Mouse (Mus musculus) heart, postnatal 10 days (tissue): ENCODE measurements around the gene Extl1. TPM values are rescaled to one million over a fixed set of nuclear protein-coding genes. Genes with fewer than 3 reads are reported as not detected.
"Not testable (repeated sequence)": the region's sequence is repeated elsewhere in the genome, so short reads cannot be mapped to it uniquely, and the experiment has no call there.

Experiments
- DNase-seq, 2 experiments: peaks; one replicate each; pipeline ENCODE4 v3.0.0; 2021
- intact Hi-C: fragments of 180-260 bp; cut with DNase I; formaldehyde crosslinking; loops from one replicate; pipeline ENCODE4 v1.15.1; 2025
- total RNA-seq, 2 experiments: library from RNA; stranded (reverse); gene quantifications; 2 replicates each; pipeline ENCODE4 v1.2.3; 2021

The Extl1 gene
- 1 to 10 TPM; 4.2 to 5.4 TPM for total RNA-seq

- intact Hi-C loops, DNase-seq: not testable (repeated sequence)
These were observed at the start of gene Extl1 for GRCm38 (mm10) chr4:134383750-134384149. Gene Extl1 (minus strand): TSS chr4:134383850.

GRCm38 (mm10) chr4:134432686-134433360 is 49.2 kb upstream of the Extl1 start:
- DNase-seq, result no peak
- intact Hi-C loops, result no loop called here

- intact Hi-C loops, result no loop called here
- DNase-seq, result peak; percentile 28 to 43
These were observed 46.8 kb upstream of the Extl1 start for GRCm38 (mm10) chr4:134430381-134431004.

- intact Hi-C loops, result no loop called here
- DNase-seq, result no peak
These were observed 41.4 kb upstream of the Extl1 start for GRCm38 (mm10) chr4:134425088-134425487.

- intact Hi-C loops, result no loop called here
- no peak for DNase-seq
These were observed 40.3 kb upstream of the Extl1 start for GRCm38 (mm10) chr4:134423949-134424348.

- intact Hi-C loops, result no loop called here
These were observed 38.3 kb upstream of the Extl1 start for GRCm38 (mm10) chr4:134421971-134422370.

GRCm38 (mm10) chr4:134417111-134417510 is 33.5 kb upstream of the Extl1 start:
- intact Hi-C loops, result no loop called here
- DNase-seq, result no peak

More at GRCm38 (mm10) chr4:134421971-134422370, 38.3 kb upstream of the Extl1 start:
- DNase-seq, result no peak

- peak in 1 of 2 experiments; percentile 14 for DNase-seq
- intact Hi-C loops, result no loop called here
These were observed 33.0 kb upstream of the Extl1 start for GRCm38 (mm10) chr4:134416602-134417001.

GRCm38 (mm10) chr4:134416177-134416576 is 32.5 kb upstream of the Extl1 start:
- intact Hi-C loops, result no loop called here
- DNase-seq, result peak; percentile 55 to 56

GRCm38 (mm10) chr4:134409286-134409685 is 25.6 kb upstream of the Extl1 start:
- DNase-seq, result no peak
- intact Hi-C loops, result no loop called here

- peak in 1 of 2 experiments; percentile 18 for DNase-seq
- intact Hi-C loops, result no loop called here
These were observed 20.1 kb upstream of the Extl1 start for GRCm38 (mm10) chr4:134403721-134404120.

GRCm38 (mm10) chr4:134402571-134403262 is 19.1 kb upstream of the Extl1 start:
- peak; percentile 82 to 83 for DNase-seq
- intact Hi-C loops, result no loop called here

- DNase-seq, result peak in 1 of 2 experiments; percentile 15
- intact Hi-C loops, result no loop called here
These were observed 18.4 kb upstream of the Extl1 start for GRCm38 (mm10) chr4:134401856-134402570.

GRCm38 (mm10) chr4:134401181-134401661 is 17.6 kb upstream of the Extl1 start:
- intact Hi-C loops, result no loop called here
- peak; percentile 58 to 66 for DNase-seq

- no peak for DNase-seq
- intact Hi-C loops, result no loop called here
These were observed 16.6 kb upstream of the Extl1 start for GRCm38 (mm10) chr4:134400206-134400605.

GRCm38 (mm10) chr4:134397732-134398131 is 14.1 kb upstream of the Extl1 start:
- intact Hi-C loops, result loop anchor here (2.0 kb wide), 1 partner anchor 71 kb away; the partner anchor contains the start of gene Stmn1

GRCm38 (mm10) chr4:134397121-134397520 is 13.5 kb upstream of the Extl1 start:
- peak; percentile 84 to 87 for DNase-seq
- intact Hi-C loops, result loop anchor here (2.0 kb wide), 1 partner anchor 72 kb away; the partner anchor contains the start of gene Stmn1

More at GRCm38 (mm10) chr4:134397732-134398131, 14.1 kb upstream of the Extl1 start:
- DNase-seq, result no peak

GRCm38 (mm10) chr4:134395977-134396825 is 12.6 kb upstream of the Extl1 start, which contains the start of gene Pafah2:
Gene Pafah2 (plus strand): TSS chr4:134396320.
- intact Hi-C loops, result loop anchor here (1.0 to 2.0 kb wide), 2 partner anchors 73 to 82 kb away; partner anchors contain the start of gene Stmn1
- peak; percentile 96 to 97 for DNase-seq

GRCm38 (mm10) chr4:134395142-134395541 is 11.5 kb upstream of the Extl1 start:
- intact Hi-C loops, result no loop called here
- DNase-seq, result no peak
